Mouse (Mus musculus) lung, postnatal 0 days (tissue): Measurements from ENCODE around the gene Dock4.

ENCODE experiments used
- CTCF ChIP-seq: IDR thresholded peaks from 2 replicates; pipeline ENCODE4 v1.5.1; 2016; ENCODE audit warnings: antibody characterized with exemption, mild to moderate bottlenecking
- EP300 ChIP-seq: IDR thresholded peaks from 2 replicates; pipeline ENCODE4 v1.6.1; 2016; ENCODE audit warnings: antibody characterized with exemption, mild to moderate bottlenecking, control low read depth

DNA sequence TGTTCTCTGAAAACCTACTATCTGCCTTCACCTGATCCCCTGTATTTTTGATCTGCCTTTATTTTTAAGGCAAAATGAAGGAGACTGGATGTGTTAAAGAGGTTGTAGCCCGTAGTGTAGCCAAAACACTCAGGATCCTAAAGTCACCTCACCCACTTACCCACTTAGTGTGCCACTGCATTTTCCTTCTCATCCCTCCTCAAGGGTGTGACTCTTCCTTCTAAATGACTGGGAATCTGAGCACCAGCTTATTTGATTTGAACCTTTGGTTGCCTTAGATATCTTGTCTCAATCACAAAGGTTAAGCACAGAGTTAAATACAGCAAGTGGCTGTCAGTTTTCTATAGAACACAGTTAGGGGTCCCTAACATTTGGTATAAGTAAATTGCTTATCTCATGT, 362.2 kb downstream of the Dock4 start:
- no peak for TF ChIP-seq CTCF
- TF ChIP-seq EP300: no peak
